In the genomic region with DNA sequence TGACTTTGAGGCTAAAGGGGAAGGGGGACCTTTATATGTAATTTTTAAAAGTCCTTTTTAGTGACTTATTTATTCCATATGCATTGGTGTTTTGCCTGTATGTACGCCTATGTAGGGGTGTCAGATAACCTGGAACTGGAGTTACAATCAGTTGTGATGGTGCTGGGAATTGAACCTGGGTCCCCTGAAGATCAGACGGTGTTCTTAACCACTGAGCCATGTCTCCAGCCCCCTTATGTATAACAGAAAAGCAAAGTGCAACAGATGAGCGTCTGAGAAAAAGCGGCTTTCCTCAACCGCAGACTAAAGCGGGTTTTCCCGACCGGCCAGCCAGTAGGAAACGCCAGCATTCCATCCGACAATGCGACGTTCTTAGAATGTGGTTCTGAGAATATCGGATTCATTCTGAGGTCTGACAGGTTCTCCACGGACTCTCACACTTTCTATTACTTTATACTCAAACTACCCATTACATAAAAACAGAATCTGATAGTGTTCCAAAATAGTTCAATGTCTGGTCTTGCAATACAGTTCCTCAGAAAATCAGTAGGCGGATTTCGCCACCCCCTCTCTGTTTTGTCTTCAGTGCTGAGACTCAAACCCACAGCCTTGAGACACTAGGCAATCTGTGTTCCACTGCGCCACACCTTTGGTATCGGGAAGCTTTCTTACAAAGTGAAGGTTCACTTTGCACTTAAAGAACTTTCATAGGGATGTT, we compare ENCODE assay signal across 11 mouse cellular contexts. TPM values are rescaled to one million over a fixed set of nuclear protein-coding genes. Genes with fewer than 3 reads are reported as not detected.
DNase-seq lines count a peak whose midpoint lies in the region; ATAC-seq and TF ChIP-seq lines count a peak whose summit lies in the region.
"Had no signal": no experiment of that assay in that cellular context is flagged by ENCODE, and none has a peak within 500 bp of the region (broad histone marks: within the 10 kb centered on the region; RNA-seq: fewer than 3 reads in every experiment).

No protein-coding gene starts in this region.

- no peak for TF ChIP-seq EP300 in CH12.LX (IDR thresholded peaks at IDR 0.05; ENCODE audit: low read length)
- no peak for TF ChIP-seq EP300 in liver, postnatal 0 days (IDR thresholded peaks at IDR 0.05; ENCODE audit: low read depth)

- peaks cover 8% of the 10 kb centered on the region; the same call in 1 of the 2 replicates for H3K36me3 ChIP-seq in heart, embryonic 15.5 days
- peaks cover 0 to 17% of the 10 kb centered on the region in 2 experiments for H3K36me3 ChIP-seq in CH12.LX (replicated peaks in 1 of 2; ENCODE audit: control insufficient read depth in 1 of 2, insufficient read depth in 1 of 2, low read length in 1 of 2)
- H3K36me3 ChIP-seq in hindbrain, embryonic 11.5 days (ENCODE audit: control insufficient read depth, insufficient read depth, low read length) = no peaks in the 10 kb centered on the region
- peaks cover 3% of the 10 kb centered on the region; the same call in 1 of the 2 replicates for H3K36me3 ChIP-seq in liver, postnatal 0 days (replicated peaks; ENCODE audit: insufficient read depth, low read length)

- no peak for TF ChIP-seq RAD21 in CH12.LX (IDR thresholded peaks at IDR 0.05; ENCODE audit: low read depth, low read length)

- in situ Hi-C loops in CH12.LX (cut with MboI; ENCODE audit: low pct_ligation_motif_present, low pct_unique_long_range_greater_than_20kb, low sequenced_read_pairs) = no loop called here

- no peak overlapping the region for H3K9ac ChIP-seq in heart, embryonic 15.5 days
- 0 out of 2 replicates have a peak overlapping the region, but pooled peaks have one; percentile 27 for H3K9ac ChIP-seq in CH12.LX (ENCODE audit: insufficient read depth, low read depth)
- peak overlapping the region; percentile 24; the same call in 1 of the 2 replicates for H3K9ac ChIP-seq in hindbrain, embryonic 11.5 days (ENCODE audit: low read depth, low read length)
- peak overlapping the region; percentile 91 for H3K9ac ChIP-seq in liver, postnatal 0 days (replicated peaks)

- H3K79me2 ChIP-seq in CH12.LX (replicated peaks; ENCODE audit: control insufficient read depth, extremely low read depth, insufficient read depth, poor library complexity, severe bottlenecking) = peaks cover 10% of the 10 kb centered on the region

- no peaks in the 10 kb centered on the region for H3K9me3 ChIP-seq in heart, embryonic 15.5 days (replicated peaks)
- H3K9me3 ChIP-seq in CH12.LX (replicated peaks; ENCODE audit: low read length) = no peaks in the 10 kb centered on the region
- H3K9me3 ChIP-seq in hindbrain, embryonic 11.5 days (ENCODE audit: control insufficient read depth, low read length) = no peaks in the 10 kb centered on the region
- no peaks in the 10 kb centered on the region for H3K9me3 ChIP-seq in liver, postnatal 0 days (ENCODE audit: low read length)

- intact Hi-C loops in left cerebral cortex, postnatal 10 days (cut with DNase I) = no loop called here
- intact Hi-C loops in left cerebral cortex, postnatal 36 days (cut with DNase I) = loop anchor here (5.0 kb wide), 1 partner anchor 50 kb away; no protein-coding TSS in a partner anchor

- no peak for TF ChIP-seq POLR2A in CH12.LX (IDR thresholded peaks at IDR 0.05; ENCODE audit: low read depth, low read length)

- DNase-seq in heart, adult 18-20 months = no peak
- no peak for DNase-seq in CH12.LX (ENCODE audit: extremely low read depth)
- DNase-seq in hindbrain, embryonic 11.5 days (ENCODE audit: low spot score) = no peak
- no peak for DNase-seq in liver, postnatal 0 days
- no peak for DNase-seq in left cerebral cortex, postnatal 10 days (ENCODE audit: extremely low spot score in 1 of 2, low spot score in 2 of 2)
- DNase-seq in embryo, embryonic 10.5 days (ENCODE audit: low spot score) = no peak
- DNase-seq in left cerebral cortex, postnatal 36 days (ENCODE audit: low spot score in 2 of 2) = no peak
- DNase-seq: adrenal gland, postnatal 10 days; cerebellum, postnatal 36 days; heart, adult 11 months had no signal

- H3K4me3 ChIP-seq in heart, embryonic 15.5 days = peak overlapping the region; percentile 79; the same call in 1 of the 2 replicates
- H3K4me3 ChIP-seq in CH12.LX (replicated peaks in 1 of 3; ENCODE audit: low read depth in 2 of 3, low read length in 2 of 3, poor library complexity in 1 of 3) = peak overlapping the region in 1 of 3 experiments; percentile 11
- no peak overlapping the region for H3K4me3 ChIP-seq in hindbrain, embryonic 11.5 days (ENCODE audit: low read depth, low read length)
- H3K4me3 ChIP-seq in liver, postnatal 0 days (ENCODE audit: low read depth, low read length) = peak overlapping the region; percentile 84

- peaks cover 26% of the 10 kb centered on the region for H3K4me1 ChIP-seq in heart, embryonic 15.5 days (replicated peaks)
- peaks cover 14 to 40% of the 10 kb centered on the region in 2 experiments for H3K4me1 ChIP-seq in CH12.LX (ENCODE audit: control insufficient read depth in 1 of 2, insufficient read depth in 2 of 2)
- no peaks in the 10 kb centered on the region for H3K4me1 ChIP-seq in hindbrain, embryonic 11.5 days (replicated peaks; ENCODE audit: control insufficient read depth, insufficient read depth, low read length)
- peaks cover 32% of the 10 kb centered on the region for H3K4me1 ChIP-seq in liver, postnatal 0 days (ENCODE audit: insufficient read depth)

- no peaks in the 10 kb centered on the region for H3K27me3 ChIP-seq in heart, embryonic 15.5 days
- no peaks in the 10 kb centered on the region for H3K27me3 ChIP-seq in CH12.LX (replicated peaks)
- H3K27me3 ChIP-seq in hindbrain, embryonic 11.5 days (ENCODE audit: control insufficient read depth, insufficient read depth, low read length) = no peaks in the 10 kb centered on the region
- H3K27me3 ChIP-seq in liver, postnatal 0 days (ENCODE audit: insufficient read depth, low read length) = no peaks in the 10 kb centered on the region

- 93% methylated on average over 18 of the region's 18 CpGs for WGBS in heart, embryonic 15.5 days
- 94% methylated on average over 18 of the region's 18 CpGs for WGBS in hindbrain, embryonic 11.5 days
- 89% methylated on average over 18 of the region's 18 CpGs for WGBS in liver, postnatal 0 days (ENCODE audit: insufficient replicate concordance)

- no peak overlapping the region; the same call in 1 of the 2 replicates for H3K4me2 ChIP-seq in heart, embryonic 15.5 days
- H3K4me2 ChIP-seq in CH12.LX (ENCODE audit: insufficient read depth, low read depth, poor library complexity, severe bottlenecking) = peak overlapping the region; percentile 64; the same call in 1 of the 2 replicates
- H3K4me2 ChIP-seq in hindbrain, embryonic 11.5 days (replicated peaks; ENCODE audit: low read depth, low read length) = 0 out of 2 replicates have a peak overlapping the region, but pooled peaks have one; percentile 1
- peak overlapping the region; percentile 91 for H3K4me2 ChIP-seq in liver, postnatal 0 days (ENCODE audit: low read depth, low read length)

- no peak overlapping the region for H3K27ac ChIP-seq in heart, embryonic 15.5 days
- no peak overlapping the region for H3K27ac ChIP-seq in CH12.LX (ENCODE audit: insufficient read depth, low read depth)
- no peak overlapping the region for H3K27ac ChIP-seq in hindbrain, embryonic 11.5 days (ENCODE audit: low read depth, low read length)
- H3K27ac ChIP-seq in liver, postnatal 0 days (ENCODE audit: low read depth) = peak overlapping the region; percentile 97

- TF ChIP-seq CTCF in CH12.LX (conservative IDR thresholded peaks at IDR 0.05 in 1 of 2, IDR thresholded peaks at IDR 0.05 in 1 of 2; ENCODE audit: low read depth in 2 of 2, low read length in 2 of 2) = no peak
- TF ChIP-seq CTCF in liver, postnatal 0 days (IDR thresholded peaks at IDR 0.05; ENCODE audit: low read depth) = no peak

- dilution Hi-C loops in CH12.LX (cut with MboI; ENCODE audit: extremely low pct_ligation_motif_present, extremely low pct_unique_long_range_greater_than_20kb, low sequenced_read_pairs) = no loop called here

- ATAC-seq in heart, embryonic 15.5 days (replicated peaks; ENCODE audit: insufficient number of reproducible peaks, insufficient read depth, low FRiP score, low read depth) = no peak
- ATAC-seq in hindbrain, embryonic 11.5 days (ENCODE audit: low FRiP score) = no peak
- no peak for ATAC-seq in liver, postnatal 0 days

RNA-seq across cellular contexts. Expression of gene Ten1, which starts 1.6 kb away (rescaled TPM):
- polyA plus RNA-seq in heart, embryonic 15.5 days (2015; fragmentation: Nextera tagmentation; extraction: Ambion mirVana) = 73.2 and 75.7 TPM in 2 replicates
- total RNA-seq in heart, adult 18-20 months (2021) = 10 to 100 TPM; 14.1 to 17.4 TPM
- total RNA-seq in CH12.LX (2012; rRNA removed) = 76.5 and 77.4 TPM in 2 replicates
- total RNA-seq in CH12.LX (2014; rRNA removed) = 66.7 and 74.4 TPM in 2 replicates
- polyA plus RNA-seq in CH12.LX (2012; ENCODE audit: insufficient read length, low read depth) = 70.4 and 81.8 TPM in 2 replicates
- polyA plus RNA-seq in hindbrain, embryonic 11.5 days (2014; fragmentation: Nextera tagmentation; extraction: Ambion mirVana) = 59.4 and 60.7 TPM in 2 replicates
- 20.7 and 22.8 TPM in 2 replicates for polyA plus RNA-seq in liver, postnatal 0 days (2015; fragmentation: Nextera tagmentation; extraction: Ambion mirVana)
- total RNA-seq in left cerebral cortex, postnatal 10 days (2021) = 10 to 100 TPM; 44.8 to 50.9 TPM
- total RNA-seq in left cerebral cortex, postnatal 36 days (2021) = 10 to 100 TPM; 41.3 to 41.6 TPM

RNA-seq across cellular contexts. Expression of gene Acox1, which starts 1.8 kb away (rescaled TPM):
- polyA plus RNA-seq in heart, embryonic 15.5 days (2015; fragmentation: Nextera tagmentation; extraction: Ambion mirVana) = 31.4 and 35.4 TPM in 2 replicates
- 100 to 1,000 TPM; 171 to 200 TPM for total RNA-seq in heart, adult 18-20 months (2021)
- total RNA-seq in CH12.LX (2012; rRNA removed) (19.3 and 21.0 TPM in 2 replicates), CH12.LX (2014; rRNA removed) (17.1 and 18.7 TPM in 2 replicates)
- polyA plus RNA-seq in CH12.LX (2012; ENCODE audit: insufficient read length, low read depth) = 20.3 and 20.4 TPM in 2 replicates
- polyA plus RNA-seq in hindbrain, embryonic 11.5 days (2014; fragmentation: Nextera tagmentation; extraction: Ambion mirVana) = 31.7 and 36.3 TPM in 2 replicates
- polyA plus RNA-seq in liver, postnatal 0 days (2015; fragmentation: Nextera tagmentation; extraction: Ambion mirVana) = 258 and 304 TPM in 2 replicates
- 100 to 1,000 TPM; 110 to 118 TPM for total RNA-seq in left cerebral cortex, postnatal 10 days (2021)
- 100 to 1,000 TPM; 115 to 118 TPM for total RNA-seq in left cerebral cortex, postnatal 36 days (2021)

RNA-seq across cellular contexts. Expression of gene Fbf1, which starts 29.1 kb away (rescaled TPM):
- 19.8 and 26.0 TPM in 2 replicates for polyA plus RNA-seq in heart, embryonic 15.5 days (2015; fragmentation: Nextera tagmentation; extraction: Ambion mirVana)
- total RNA-seq in heart, adult 18-20 months (2021) = 10 to 100 TPM; 13.5 to 18.1 TPM
- total RNA-seq in CH12.LX (2012; rRNA removed) = 44.8 and 45.5 TPM in 2 replicates
- total RNA-seq in CH12.LX (2014; rRNA removed) = 23.9 and 26.6 TPM in 2 replicates
- polyA plus RNA-seq in CH12.LX (2012; ENCODE audit: insufficient read length, low read depth) = 39.0 and 40.7 TPM in 2 replicates
- polyA plus RNA-seq in hindbrain, embryonic 11.5 days (2014; fragmentation: Nextera tagmentation; extraction: Ambion mirVana) = 28.4 and 32.1 TPM in 2 replicates
- polyA plus RNA-seq in liver, postnatal 0 days (2015; fragmentation: Nextera tagmentation; extraction: Ambion mirVana) = 2.2 and 2.3 TPM in 2 replicates
- 100 to 1,000 TPM in 1 of 2 experiments, 10 to 100 TPM in 1; 96.2 to 100 TPM for total RNA-seq in left cerebral cortex, postnatal 10 days (2021)
- 10 to 100 TPM; 65.5 to 98.0 TPM for total RNA-seq in left cerebral cortex, postnatal 36 days (2021)

RNA-seq across cellular contexts. Expression of gene Evpl, which starts 40.9 kb away (rescaled TPM):
- 0.71 and 1.6 TPM in 2 replicates for polyA plus RNA-seq in heart, embryonic 15.5 days (2015; fragmentation: Nextera tagmentation; extraction: Ambion mirVana)
- total RNA-seq in heart, adult 18-20 months (2021) = under 1 TPM; 0.15 to 0.46 TPM
- total RNA-seq in CH12.LX (2012; rRNA removed) (0.17 and 0.21 TPM in 2 replicates), CH12.LX (2014; rRNA removed) (0.09 TPM in 1 of 2 replicates, not detected in the other)
- polyA plus RNA-seq in CH12.LX (2012; ENCODE audit: insufficient read length, low read depth) = 0.20 and 0.23 TPM in 2 replicates
- 0.49 and 0.52 TPM in 2 replicates for polyA plus RNA-seq in hindbrain, embryonic 11.5 days (2014; fragmentation: Nextera tagmentation; extraction: Ambion mirVana)
- 0.06 and 0.07 TPM in 2 replicates for polyA plus RNA-seq in liver, postnatal 0 days (2015; fragmentation: Nextera tagmentation; extraction: Ambion mirVana)
- total RNA-seq in left cerebral cortex, postnatal 10 days (2021) = under 1 TPM; 0.77 to 0.97 TPM
- 1 to 10 TPM; 1.2 to 1.3 TPM for total RNA-seq in left cerebral cortex, postnatal 36 days (2021)

RNA-seq across cellular contexts. Expression of gene Mrpl38, which starts 58.4 kb away (rescaled TPM):
- polyA plus RNA-seq in heart, embryonic 15.5 days (2015; fragmentation: Nextera tagmentation; extraction: Ambion mirVana) = 90.7 and 94.4 TPM in 2 replicates
- 10 to 100 TPM; 56.8 to 66.1 TPM for total RNA-seq in heart, adult 18-20 months (2021)
- total RNA-seq in CH12.LX (2012; rRNA removed) (157 and 159 TPM in 2 replicates), CH12.LX (2014; rRNA removed) (95.6 and 109 TPM in 2 replicates)
- 171 and 188 TPM in 2 replicates for polyA plus RNA-seq in CH12.LX (2012; ENCODE audit: insufficient read length, low read depth)
- 93.2 and 100 TPM in 2 replicates for polyA plus RNA-seq in hindbrain, embryonic 11.5 days (2014; fragmentation: Nextera tagmentation; extraction: Ambion mirVana)
- 43.9 and 44.0 TPM in 2 replicates for polyA plus RNA-seq in liver, postnatal 0 days (2015; fragmentation: Nextera tagmentation; extraction: Ambion mirVana)
- total RNA-seq in left cerebral cortex, postnatal 10 days (2021) = 10 to 100 TPM; 52.2 to 54.6 TPM
- total RNA-seq in left cerebral cortex, postnatal 36 days (2021) = 10 to 100 TPM; 58.3 to 62.1 TPM

Comparison
In these comparisons a context has a peak if more than half of its experiments do, and no peak if none do; other contexts are left out.
1. RNA of gene Acox1, which starts 1.8 kb away (total RNA-seq): 171 to 200 TPM in heart, adult 18-20 months, 110 to 118 TPM in left cerebral cortex, postnatal 10 days and 115 to 118 TPM in left cerebral cortex, postnatal 36 days; 17.1 to 21.0 TPM in CH12.LX; every median in the first group is over 4 times any median in the second.